Mouse (Mus musculus): ENCODE measurements around the gene Gm44503. TPM values are rescaled to one million over a fixed set of nuclear protein-coding genes. Genes with fewer than 3 reads are reported as not detected.

Gm44503 gene
- under 1 TPM in 1 of 2 experiments, not detected in 1; 0.52 TPM for total RNA-seq (2021)
- long read RNA-seq, partial matches to known transcripts, result 0 of 2 reads
- long read RNA-seq, other reads (novel, unspliced or antisense), result 2 of 2 reads

- DNase-seq (ENCODE audit: low spot score in 2 of 2), result peak; percentile 35 to 75
Measured at GRCm38 (mm10) chr9:72958521-72959450, at the start of gene Gm44503, which contains the start of gene Dyx1c1. Gm44503 (plus strand) TSS chr9:72958852. Dyx1c1 (plus strand) TSS chr9:72958785.

- DNase-seq (ENCODE audit: low spot score in 2 of 2), result no peak
Measured at GRCm38 (mm10) chr9:72911381-72911780, 47.3 kb upstream of the Gm44503 start.

GRCm38 (mm10) chr9:72913551-72913950, 45.1 kb upstream of the Gm44503 start:
- DNase-seq (ENCODE audit: low spot score in 2 of 2), result no peak

GRCm38 (mm10) chr9:72915728-72916127, 42.9 kb upstream of the Gm44503 start:
- no peak for DNase-seq (ENCODE audit: low spot score in 2 of 2)

GRCm38 (mm10) chr9:72923068-72923467, 35.6 kb upstream of the Gm44503 start:
- no peak for DNase-seq (ENCODE audit: low spot score in 2 of 2)

- DNase-seq (ENCODE audit: low spot score in 2 of 2), result peak; percentile 37 to 44
Measured at GRCm38 (mm10) chr9:72925021-72925934, 33.4 kb upstream of the Gm44503 start, which contains the start of gene Pygo1. Pygo1 (plus strand) TSS chr9:72925645.

- DNase-seq (ENCODE audit: low spot score in 2 of 2), result no peak
Measured at GRCm38 (mm10) chr9:72925935-72926258, 32.8 kb upstream of the Gm44503 start.

GRCm38 (mm10) chr9:72931166-72931790, 27.4 kb upstream of the Gm44503 start:
- DNase-seq (ENCODE audit: low spot score in 2 of 2), result peak; percentile 80 to 92

- no peak for DNase-seq (ENCODE audit: low spot score in 2 of 2)
Measured at GRCm38 (mm10) chr9:72935309-72935708, 23.3 kb upstream of the Gm44503 start.

- no peak for DNase-seq (ENCODE audit: low spot score in 2 of 2)
Measured at GRCm38 (mm10) chr9:72936301-72936700, 22.4 kb upstream of the Gm44503 start.

GRCm38 (mm10) chr9:72943424-72943823, 15.2 kb upstream of the Gm44503 start:
- no peak for DNase-seq (ENCODE audit: low spot score in 2 of 2)

GRCm38 (mm10) chr9:72944286-72944685, 14.4 kb upstream of the Gm44503 start:
- DNase-seq (ENCODE audit: low spot score in 2 of 2), result no peak

- DNase-seq (ENCODE audit: low spot score in 2 of 2), result no peak
Measured at GRCm38 (mm10) chr9:72947010-72947409, 11.6 kb upstream of the Gm44503 start.

GRCm38 (mm10) chr9:72949572-72949971, 9.1 kb upstream of the Gm44503 start:
- no peak for DNase-seq (ENCODE audit: low spot score in 2 of 2)

- DNase-seq (ENCODE audit: low spot score in 2 of 2), result no peak
Measured at GRCm38 (mm10) chr9:72954746-72955145, 3.9 kb upstream of the Gm44503 start.

GRCm38 (mm10) chr9:72955546-72955945, 3.1 kb upstream of the Gm44503 start:
- peak in 1 of 2 experiments; percentile 76 for DNase-seq (ENCODE audit: low spot score in 2 of 2)

GRCm38 (mm10) chr9:72961346-72961745, 2.7 kb downstream of the Gm44503 start:
- no peak for DNase-seq (ENCODE audit: low spot score in 2 of 2)

GRCm38 (mm10) chr9:72961959-72962358, 3.3 kb downstream of the Gm44503 start:
- no peak for DNase-seq (ENCODE audit: low spot score in 2 of 2)

- DNase-seq (ENCODE audit: low spot score in 2 of 2), result peak; percentile 87 to 96
Measured at GRCm38 (mm10) chr9:72968349-72969061, 9.9 kb downstream of the Gm44503 start.

GRCm38 (mm10) chr9:72969874-72970273, 11.2 kb downstream of the Gm44503 start:
- no peak for DNase-seq (ENCODE audit: low spot score in 2 of 2)

Measured in layer of hippocampus, adult 18-20 months (tissue).